Mouse (Mus musculus) mesoderm, embryonic 11.5 days (tissue): Measurements from ENCODE around the gene Gtf2f1.

Experiments
- DNase-seq: peaks from one replicate; pipeline ENCODE4 v3.0.0-alpha.2; 2012; ENCODE audit warnings: low read depth, low spot score

Gtf2f1 gene

DNA sequence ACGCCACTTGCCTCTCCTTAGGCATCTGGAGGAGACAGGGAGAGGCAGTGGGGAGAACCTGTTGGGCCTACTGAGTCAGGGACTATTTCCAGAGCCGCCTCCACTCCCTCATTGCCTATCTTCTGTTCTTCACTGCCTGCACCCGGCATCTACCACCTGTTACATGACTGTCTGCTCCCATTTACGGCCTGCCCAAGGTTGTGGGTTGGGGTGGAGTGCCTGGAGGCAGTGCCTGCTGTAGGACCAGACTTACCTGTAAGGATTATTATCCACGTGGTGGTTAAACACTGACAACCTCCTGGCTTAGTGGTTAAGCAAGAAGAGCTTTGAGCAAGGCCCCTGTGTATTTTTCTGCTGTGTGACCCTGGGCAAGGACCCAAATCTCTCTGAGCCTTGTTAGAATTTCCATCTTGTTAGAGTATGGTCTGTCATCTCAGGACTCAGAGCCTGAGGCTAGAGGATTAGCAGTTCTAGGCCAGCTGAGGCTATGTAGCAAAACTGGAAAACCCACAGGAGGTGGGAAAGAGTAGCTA is 36.3 kb downstream of the Gtf2f1 start:
- no peak for DNase-seq

GRCm38 (mm10) chr17:56973956-56974707 is 37.0 kb downstream of the Gtf2f1 start:
- DNase-seq, result no peak

- DNase-seq, result no peak
Observed at GRCm38 (mm10) chr17:56970081-56970480, 41.0 kb downstream of the Gtf2f1 start.

GRCm38 (mm10) chr17:56969321-56969720 is 41.8 kb downstream of the Gtf2f1 start:
- no peak for DNase-seq

DNA sequence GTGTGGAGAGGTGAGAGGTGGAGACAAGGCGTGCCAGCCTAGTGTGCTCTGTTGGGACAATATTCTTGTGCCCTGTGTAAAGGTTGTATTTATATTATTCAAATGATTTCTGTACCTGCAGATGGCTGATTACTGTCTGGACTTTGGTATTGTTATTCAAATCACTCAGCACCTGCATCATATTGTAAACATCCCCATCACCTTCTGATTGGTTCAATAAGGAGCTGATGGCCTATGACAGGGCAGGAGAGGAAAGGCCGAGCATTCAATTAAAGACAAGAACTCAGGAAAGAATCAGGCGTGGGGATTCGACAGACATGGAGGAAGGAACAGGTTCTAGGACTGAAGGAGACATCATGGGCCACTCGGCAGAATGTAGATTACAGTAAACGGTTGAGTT is 47.4 kb downstream of the Gtf2f1 start:
- no peak for DNase-seq

DNA sequence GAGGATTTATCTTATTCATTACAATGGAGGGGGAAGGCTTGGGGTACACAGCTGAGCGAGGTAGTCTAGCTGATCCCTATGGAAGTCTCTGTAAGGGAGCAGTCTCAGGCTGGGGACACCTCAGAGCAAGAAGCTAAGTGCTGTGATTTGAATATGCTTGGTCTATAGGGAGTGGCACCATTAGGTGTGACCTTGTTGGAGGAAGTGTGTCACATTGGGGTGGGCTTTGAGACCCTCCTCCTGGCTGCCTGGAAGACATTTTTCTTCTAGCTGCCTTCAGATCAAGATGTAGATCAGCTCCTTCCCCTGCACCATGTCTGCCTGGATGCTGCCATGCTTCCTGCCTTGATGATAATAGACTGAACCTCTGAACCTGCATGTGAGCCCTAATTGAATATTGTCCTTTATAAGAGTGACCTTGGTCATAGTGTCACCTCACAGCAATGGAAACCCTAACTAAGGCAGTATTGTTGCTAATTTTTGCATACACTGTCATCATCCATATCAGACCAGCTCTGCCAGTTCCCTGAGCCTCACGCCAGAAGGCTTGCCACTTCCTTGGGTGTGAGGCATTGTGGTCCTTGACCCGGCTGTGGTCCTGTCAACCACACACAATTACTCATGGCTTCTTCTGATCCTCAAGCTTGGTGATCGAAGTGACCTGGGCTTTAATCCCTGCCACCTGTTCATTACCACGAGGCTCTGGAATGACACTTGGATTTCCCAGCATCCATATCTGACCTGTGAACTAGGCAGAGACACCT is 48.3 kb downstream of the Gtf2f1 start:
- DNase-seq, result no peak

GRCm38 (mm10) chr17:56961880-56962279 is 49.2 kb downstream of the Gtf2f1 start:
- no peak for DNase-seq

- no peak for DNase-seq
Observed at GRCm38 (mm10) chr17:56958667-56959066, 52.4 kb downstream of the Gtf2f1 start.

GRCm38 (mm10) chr17:56957763-56958429 is 53.2 kb downstream of the Gtf2f1 start:
- no peak for DNase-seq

DNA sequence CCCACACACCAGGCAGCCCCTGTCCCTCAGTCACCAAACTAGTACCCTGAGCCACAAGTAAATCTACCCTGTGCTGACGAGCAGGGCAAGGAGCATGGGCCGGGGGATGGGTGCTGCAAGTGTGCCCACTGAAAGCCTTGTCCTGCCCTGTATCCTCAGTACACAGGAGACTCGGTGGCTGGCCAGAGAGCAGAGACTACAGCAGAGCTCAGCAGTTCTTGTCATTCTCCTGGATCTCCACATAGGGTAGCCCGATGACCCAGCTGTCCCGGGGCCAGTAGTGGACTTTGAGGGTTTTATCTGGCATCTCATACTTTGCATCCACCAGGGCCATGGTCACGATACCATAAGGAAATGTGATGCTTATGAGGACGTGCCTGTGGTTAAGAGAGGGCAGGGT is 56.2 kb downstream of the Gtf2f1 start:
- no peak for DNase-seq
